Mouse (Mus musculus): ENCODE measurements around the gene Pfkfb1.

- TF ChIP-seq EP300 (optimal IDR thresholded peaks at IDR 0.05), result no peak
- no peak for TF ChIP-seq CTCF (IDR thresholded peaks at IDR 0.05; ENCODE audit: low read depth)
Observed at GRCm38 (mm10) chrX:150594176-150594575, 6.1 kb downstream of the Pfkfb1 start.

Data from stomach, postnatal 0 days (tissue).